Mouse (Mus musculus) embryonic facial prominence, embryonic 15.5 days (tissue): Measurements from ENCODE around the gene Plekho1. TPM values are rescaled to one million over a fixed set of nuclear protein-coding genes. Genes with fewer than 3 reads are reported as not detected.
A peak's percentile ranks its signal among the peaks of the same experiment; 100 is the strongest.

Experiments
- ATAC-seq: fragments of 200-750 bp; cut with Nextera tagmentation; 2 replicates; pipeline ENCODE4 v1.8.0; 2017; ENCODE audit warnings: low read depth, moderate TSS enrichment; ENCODE audit not compliant: insufficient number of reproducible peaks, low FRiP score, low TSS enrichment
- H3K27ac ChIP-seq: fragments of 300-500 bp; sonication (generic); replicated peaks from 2 replicates; pipeline ENCODE4 v1.5.1; 2015; ENCODE audit warnings: mild to moderate bottlenecking, inconsistent platforms
- H3K27me3 ChIP-seq: fragments of 300-500 bp; sonication (generic); 2 replicates; pipeline ENCODE4 v1.6.1; 2015; ENCODE audit warnings: inconsistent platforms
- H3K36me3 ChIP-seq: fragments of 300-500 bp; sonication (generic); 2 replicates; pipeline ENCODE4 v1.6.1; 2015; ENCODE audit warnings: mild to moderate bottlenecking, inconsistent platforms
- H3K4me1 ChIP-seq: fragments of 300-500 bp; sonication (generic); 2 replicates; pipeline ENCODE4 v1.6.1; 2015; ENCODE audit warnings: inconsistent platforms
- H3K4me2 ChIP-seq: fragments of 300-500 bp; sonication (generic); replicated peaks from 2 replicates; pipeline ENCODE4 v1.6.1; 2015; ENCODE audit warnings: mild to moderate bottlenecking, inconsistent platforms
- H3K4me3 ChIP-seq: fragments of 300-500 bp; sonication (generic); replicated peaks from 2 replicates; pipeline ENCODE4 v1.5.1; 2015; ENCODE audit warnings: mild to moderate bottlenecking, inconsistent platforms
- H3K9ac ChIP-seq: fragments of 300-500 bp; sonication (generic); 2 replicates; pipeline ENCODE4 v1.6.1; 2015; ENCODE audit warnings: inconsistent platforms
- H3K9me3 ChIP-seq: fragments of 300-500 bp; sonication (generic); replicated peaks from 2 replicates; pipeline ENCODE4 v1.6.1; 2016; ENCODE audit warnings: inconsistent platforms
- WGBS: fragments of 180-500 bp; shearing (Covaris S2); methylation state at CpG from one replicate; pipeline ENCODE4 v1.1.7; 2015; 5-methylcytosine and 5-hydroxymethylcytosine counted together
- polyA plus RNA-seq: library from polyadenylated mRNA; unstranded; fragments of >200 nt; fragmentation: Nextera tagmentation; extraction: Ambion mirVana; gene quantifications from 2 replicates; pipeline ENCODE4 v1.2.1, GENCODE M21; 2015

The Plekho1 gene
- polyA plus RNA-seq, 1 experiment from 2014 or later: 36.7 TPM

DNA sequence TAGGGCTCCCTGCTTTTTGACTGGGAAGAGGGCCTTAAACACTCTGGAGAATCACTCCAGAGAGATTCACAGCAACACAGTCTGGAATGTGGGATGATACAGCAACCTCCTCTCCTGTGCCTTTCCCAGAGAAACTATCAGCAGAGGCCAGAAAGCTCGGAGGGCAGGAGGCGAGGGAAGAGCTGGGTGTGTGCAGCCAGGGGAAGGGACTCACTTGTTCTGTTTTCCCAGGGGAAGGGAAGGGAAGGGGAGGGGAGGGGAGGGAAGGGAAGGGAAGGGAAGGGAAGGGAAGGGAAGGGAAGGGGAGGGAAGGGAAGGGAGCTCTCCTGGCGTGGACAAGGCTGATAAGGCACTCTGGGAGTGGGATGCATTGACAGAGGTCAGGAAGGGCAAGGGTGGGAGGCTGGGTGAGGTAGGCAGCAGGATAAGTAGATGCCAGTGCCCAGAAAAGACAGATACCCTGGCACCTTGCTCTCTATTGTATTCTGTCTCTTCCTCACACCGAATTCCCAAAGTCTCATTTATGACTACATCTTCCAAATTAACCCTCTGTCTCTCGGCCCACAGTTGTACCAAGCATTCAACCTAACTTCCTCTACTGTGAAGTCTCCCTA, 2.7 kb downstream of the Plekho1 start:
- peaks cover 36% of the 10 kb centered on the region for H3K4me1 ChIP-seq

GRCm38 (mm10) chr3:95990413-95990941, 5.3 kb downstream of the Plekho1 start:
- H3K9ac ChIP-seq: no peak overlapping the region
- H3K36me3 ChIP-seq: peaks cover 44% of the 10 kb centered on the region
- ATAC-seq: no peak
- peaks cover 39% of the 10 kb centered on the region for H3K4me1 ChIP-seq
- H3K4me2 ChIP-seq: no peak overlapping the region
- H3K4me3 ChIP-seq: no peak overlapping the region
- H3K27ac ChIP-seq: no peak overlapping the region
- 76% methylated on average over 12 of the region's 12 CpGs for WGBS
- H3K9me3 ChIP-seq: no peaks in the 10 kb centered on the region
- H3K27me3 ChIP-seq: no peaks in the 10 kb centered on the region

More for the DNA sequence above, 2.7 kb downstream of the Plekho1 start:
- Histone ChIP-seq H3K27ac (peak overlapping the region; percentile 96; the same call in 1 of the 2 replicates), H3K9ac (no peak overlapping the region), H3K4me2 (peak overlapping the region; percentile 71), H3K27me3 (no peaks in the 10 kb centered on the region), H3K36me3 (peaks cover 40% of the 10 kb centered on the region), H3K4me3 (peak overlapping the region; percentile 77), H3K9me3 (no peaks in the 10 kb centered on the region)
- ATAC-seq: no peak
- 55% methylated on average over 5 of the region's 5 CpGs for WGBS

GRCm38 (mm10) chr3:95988969-95989368, 6.8 kb downstream of the Plekho1 start:
- peaks cover 44% of the 10 kb centered on the region for H3K36me3 ChIP-seq
- peaks cover 42% of the 10 kb centered on the region for H3K4me1 ChIP-seq
- H3K9ac ChIP-seq: no peak overlapping the region
- H3K4me2 ChIP-seq: no peak overlapping the region
- no peak for ATAC-seq
- no peaks in the 10 kb centered on the region for H3K27me3 ChIP-seq
- H3K4me3 ChIP-seq: no peak overlapping the region
- 0 out of 2 replicates have a peak overlapping the region, but pooled peaks have one; percentile 18 for H3K27ac ChIP-seq
- H3K9me3 ChIP-seq: no peaks in the 10 kb centered on the region
- 47% methylated on average over 10 of the region's 10 CpGs for WGBS

- no peak overlapping the region for H3K4me3 ChIP-seq
- H3K9ac ChIP-seq: no peak overlapping the region
- 93% methylated on average over 1 of the region's 1 CpGs for WGBS
- H3K27me3 ChIP-seq: no peaks in the 10 kb centered on the region
- no peak overlapping the region for H3K27ac ChIP-seq
- H3K36me3 ChIP-seq: peaks cover 44% of the 10 kb centered on the region
- no peaks in the 10 kb centered on the region for H3K9me3 ChIP-seq
- no peak overlapping the region for H3K4me2 ChIP-seq
- peaks cover 34% of the 10 kb centered on the region for H3K4me1 ChIP-seq
- ATAC-seq: no peak
Measured at GRCm38 (mm10) chr3:95988138-95988537, 7.7 kb downstream of the Plekho1 start.

GRCm38 (mm10) chr3:95987386-95988110, 8.3 kb downstream of the Plekho1 start:
- 71% methylated on average over 6 of the region's 6 CpGs for WGBS

DNA sequence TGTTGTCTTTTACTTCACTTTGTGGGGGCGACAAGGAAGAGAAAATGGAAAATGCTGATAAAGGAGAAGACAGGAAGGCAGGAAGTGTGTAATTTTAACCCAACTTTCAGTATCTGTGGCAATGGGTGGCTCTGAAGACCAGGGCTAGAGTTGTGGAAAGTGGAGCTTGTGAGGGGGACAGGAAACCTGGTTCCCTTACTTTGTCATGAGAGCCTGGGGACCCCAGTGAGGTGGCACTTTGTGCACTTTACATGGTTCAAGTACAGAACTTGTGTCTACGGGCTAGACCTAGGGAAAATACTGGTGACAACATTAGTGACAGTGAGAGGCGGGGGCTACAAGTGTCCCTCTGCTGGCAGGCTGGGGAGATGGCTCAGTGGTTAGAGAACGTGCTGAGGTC, 8.8 kb downstream of the Plekho1 start:
- 71% methylated on average over 4 of the region's 4 CpGs for WGBS
- no peak for ATAC-seq
- no peaks in the 10 kb centered on the region for H3K9me3 ChIP-seq
- H3K27me3 ChIP-seq: no peaks in the 10 kb centered on the region
- H3K27ac ChIP-seq: peak overlapping the region; percentile 86; the same call in 1 of the 2 replicates
- no peak overlapping the region for H3K4me3 ChIP-seq
- no peak overlapping the region for H3K4me2 ChIP-seq
- no peak overlapping the region for H3K9ac ChIP-seq
- H3K36me3 ChIP-seq: peaks cover 43% of the 10 kb centered on the region
- peaks cover 34% of the 10 kb centered on the region for H3K4me1 ChIP-seq

More at GRCm38 (mm10) chr3:95987386-95988110, 8.3 kb downstream of the Plekho1 start:
- no peaks in the 10 kb centered on the region for H3K9me3 ChIP-seq
- H3K36me3 ChIP-seq: peaks cover 44% of the 10 kb centered on the region
- no peak overlapping the region for H3K9ac ChIP-seq
- no peak for ATAC-seq
- H3K4me1 ChIP-seq: peaks cover 34% of the 10 kb centered on the region
- no peak overlapping the region for H3K4me2 ChIP-seq
- H3K4me3 ChIP-seq: no peak overlapping the region
- no peak overlapping the region for H3K27ac ChIP-seq
- no peaks in the 10 kb centered on the region for H3K27me3 ChIP-seq

DNA sequence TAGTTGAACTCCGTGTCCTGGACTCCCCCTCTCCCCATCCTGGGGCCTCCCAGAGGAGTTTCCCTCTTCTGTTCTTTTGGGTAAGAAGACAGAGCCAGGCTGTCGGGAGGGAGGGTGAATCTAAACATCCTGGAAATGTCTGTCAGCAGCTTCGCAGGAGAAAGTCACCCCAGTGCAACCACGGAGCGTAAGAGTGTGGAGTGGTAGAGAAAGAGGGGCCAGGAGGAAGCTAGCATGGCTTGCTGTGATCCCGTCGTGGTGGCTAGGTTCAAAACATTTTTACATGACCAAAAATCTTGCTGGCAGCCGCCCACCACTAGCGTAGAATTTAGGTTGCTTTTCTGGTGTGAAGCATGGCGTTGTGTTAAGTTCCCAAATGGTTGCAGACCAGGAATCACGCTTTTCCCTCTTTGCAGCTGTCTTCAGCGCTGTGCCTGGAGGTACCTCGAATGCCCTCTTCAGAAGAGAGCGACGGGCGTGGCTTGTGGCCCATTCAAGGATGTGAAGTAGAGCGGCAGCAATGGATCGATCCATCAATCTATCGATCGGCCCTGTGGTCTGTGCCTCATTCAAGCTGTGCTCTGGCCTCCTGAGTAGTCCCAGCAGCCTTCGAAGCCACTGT, 9.7 kb downstream of the Plekho1 start:
- peak overlapping the region; percentile 32 for H3K4me3 ChIP-seq
- peaks cover 34% of the 10 kb centered on the region for H3K4me1 ChIP-seq
- 0 out of 2 replicates have a peak overlapping the region, but pooled peaks have one; percentile 1 for H3K9ac ChIP-seq
- H3K9me3 ChIP-seq: no peaks in the 10 kb centered on the region
- H3K27me3 ChIP-seq: no peaks in the 10 kb centered on the region
- peak overlapping the region; percentile 86 for H3K27ac ChIP-seq
- H3K4me2 ChIP-seq: peak overlapping the region; percentile 46
- peak; percentile 44 for ATAC-seq
- peaks cover 34% of the 10 kb centered on the region for H3K36me3 ChIP-seq
- WGBS: 4% methylated on average over 21 of the region's 21 CpGs

DNA sequence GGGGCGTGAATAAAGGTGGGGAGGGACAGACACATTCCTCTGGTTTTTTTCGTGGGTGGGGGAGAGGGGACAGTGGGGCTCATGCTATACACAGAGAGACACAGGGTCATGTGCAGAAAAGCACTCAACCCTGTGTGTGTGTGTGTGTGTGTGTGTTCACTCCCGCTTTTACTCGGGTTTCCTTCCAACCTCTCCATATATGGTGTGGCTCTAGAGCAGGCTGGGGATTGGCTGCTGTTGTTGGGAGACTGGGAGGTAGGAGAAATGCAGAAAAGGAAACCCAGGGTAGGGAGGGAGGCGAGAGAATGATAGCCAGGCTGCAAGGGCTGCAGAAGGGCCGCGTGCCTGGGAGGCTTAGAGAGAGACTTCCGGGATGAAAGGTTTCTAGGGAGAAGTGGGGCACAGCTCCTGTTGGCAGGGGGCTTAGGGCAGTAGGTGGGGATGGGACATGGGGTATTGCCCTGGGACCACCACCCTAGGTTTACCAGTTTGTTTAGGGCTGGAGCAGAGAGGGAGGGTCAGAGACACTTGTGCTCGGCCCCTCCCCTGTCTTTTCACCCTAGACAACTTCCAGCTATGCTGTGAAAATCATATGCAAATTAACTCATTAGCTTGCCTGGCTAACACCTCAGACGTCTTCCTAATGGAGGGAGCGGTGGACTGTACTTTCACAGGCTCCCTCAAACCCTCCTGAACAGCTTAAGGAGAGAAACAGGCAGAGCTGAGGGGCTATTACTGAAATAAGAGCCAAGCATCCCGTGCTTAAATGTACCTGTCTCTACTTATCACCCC, 10.4 kb downstream of the Plekho1 start:
- peak; percentile 92 for ATAC-seq
- peaks cover 27% of the 10 kb centered on the region for H3K36me3 ChIP-seq
- peak overlapping the region; percentile 86 for H3K27ac ChIP-seq
- H3K27me3 ChIP-seq: no peaks in the 10 kb centered on the region
- H3K4me1 ChIP-seq: peaks cover 34% of the 10 kb centered on the region
- H3K9me3 ChIP-seq: no peaks in the 10 kb centered on the region
- 2% methylated on average over 12 of the region's 12 CpGs for WGBS
- 0 out of 2 replicates have a peak overlapping the region, but pooled peaks have one; percentile 1 for H3K9ac ChIP-seq
- H3K4me2 ChIP-seq: peak overlapping the region; percentile 46
- peak overlapping the region; percentile 32 for H3K4me3 ChIP-seq

GRCm38 (mm10) chr3:95982129-95982528, 13.7 kb downstream of the Plekho1 start:
- H3K36me3 ChIP-seq: no peaks in the 10 kb centered on the region
- no peak overlapping the region for H3K27ac ChIP-seq
- H3K27me3 ChIP-seq: no peaks in the 10 kb centered on the region
- peaks cover 26% of the 10 kb centered on the region for H3K4me1 ChIP-seq
- no peak for ATAC-seq
- WGBS: 93% methylated on average over 4 of the region's 4 CpGs
- H3K4me2 ChIP-seq: no peak overlapping the region
- no peaks in the 10 kb centered on the region for H3K9me3 ChIP-seq
- H3K4me3 ChIP-seq: no peak overlapping the region
- no peak overlapping the region for H3K9ac ChIP-seq

- Histone ChIP-seq H3K9me3 (no peaks in the 10 kb centered on the region), H3K4me1 (peaks cover 9% of the 10 kb centered on the region), H3K27me3 (no peaks in the 10 kb centered on the region), H3K4me2 (no peak overlapping the region), H3K27ac (no peak overlapping the region), H3K4me3 (no peak overlapping the region), H3K9ac (no peak overlapping the region), H3K36me3 (no peaks in the 10 kb centered on the region)
- ATAC-seq: no peak
- 77% methylated on average over 12 of the region's 12 CpGs for WGBS
Measured at GRCm38 (mm10) chr3:95980276-95980970, 15.4 kb downstream of the Plekho1 start.
